Mouse (Mus musculus): ENCODE measurements at regions not wholly inside any gene's neighbourhood (a gene's known extent, or its start where the extent isn't known, plus 50 kb on each side); places are given as distances from the start of the nearest gene placed in this dataset.
"Not testable (repeated sequence)": the region's sequence is repeated elsewhere in the genome, so short reads cannot be mapped to it uniquely, and the experiment has no call there.

- H3K27ac ChIP-seq: no peak overlapping the region
- no peak overlapping the region for H3K4me3 ChIP-seq
- H3K4me1 ChIP-seq: no peaks in the 10 kb centered on the region
- ATAC-seq (replicated peaks): no peak
- no peaks in the 10 kb centered on the region for H3K9me3 ChIP-seq
- 53% methylated on average over 5 of the region's 5 CpGs for WGBS
- H3K36me3 ChIP-seq (replicated peaks): no peaks in the 10 kb centered on the region
- H3K9ac ChIP-seq: no peak overlapping the region
- H3K27me3 ChIP-seq (replicated peaks): no peaks in the 10 kb centered on the region
- H3K4me2 ChIP-seq: no peak overlapping the region
Measured at GRCm38 (mm10) chr4:66691598-66692220, 135.7 kb upstream of the Tlr4 start.

GRCm38 (mm10) chr4:66693982-66694578, 133.3 kb upstream of the Tlr4 start:
- Histone ChIP-seq H3K4me2 (no peak overlapping the region), H3K4me3 (no peak overlapping the region), H3K9me3 (no peaks in the 10 kb centered on the region), H3K27me3 (replicated peaks) (no peaks in the 10 kb centered on the region), H3K9ac (no peak overlapping the region), H3K4me1 (no peaks in the 10 kb centered on the region), H3K36me3 (replicated peaks) (no peaks in the 10 kb centered on the region), H3K27ac (no peak overlapping the region)
- no peak for ATAC-seq (replicated peaks)
- WGBS: 51% methylated on average over 4 of the region's 4 CpGs

GRCm38 (mm10) chr4:66715821-66716760, 111.3 kb upstream of the Tlr4 start:
- peak; percentile 96 for ATAC-seq (replicated peaks)
- no peaks in the 10 kb centered on the region for H3K36me3 ChIP-seq (replicated peaks)
- H3K27ac ChIP-seq: no peak overlapping the region
- no peaks in the 10 kb centered on the region for H3K9me3 ChIP-seq
- H3K4me1 ChIP-seq: peaks cover 5% of the 10 kb centered on the region; the same call in 1 of the 2 replicates
- H3K27me3 ChIP-seq (replicated peaks): no peaks in the 10 kb centered on the region
- H3K4me3 ChIP-seq: no peak overlapping the region
- H3K4me2 ChIP-seq: no peak overlapping the region
- no peak overlapping the region for H3K9ac ChIP-seq
- 61% methylated on average over 6 of the region's 6 CpGs for WGBS

- no peak for ATAC-seq (replicated peaks)
- H3K27ac ChIP-seq: no peak overlapping the region
- H3K4me3 ChIP-seq: no peak overlapping the region
- no peak overlapping the region for H3K9ac ChIP-seq
- H3K36me3 ChIP-seq (replicated peaks): no peaks in the 10 kb centered on the region
- H3K27me3 ChIP-seq (replicated peaks): no peaks in the 10 kb centered on the region
- H3K4me2 ChIP-seq: no peak overlapping the region
- no peaks in the 10 kb centered on the region for H3K4me1 ChIP-seq
- WGBS: 18% methylated on average over 2 of the region's 2 CpGs
- H3K9me3 ChIP-seq: no peaks in the 10 kb centered on the region
Measured at GRCm38 (mm10) chr4:66737407-66737806, 90.0 kb upstream of the Tlr4 start.

- not testable (repeated sequence) for H3K9me3 ChIP-seq; ATAC-seq (replicated peaks); H3K36me3 ChIP-seq (replicated peaks); H3K27ac ChIP-seq; H3K4me1 ChIP-seq; H3K9ac ChIP-seq; H3K4me2 ChIP-seq; H3K4me3 ChIP-seq; H3K27me3 ChIP-seq (replicated peaks)
- WGBS: 94% methylated on average over 19 of the region's 19 CpGs
Measured at GRCm38 (mm10) chr4:66743421-66743820, 84.0 kb upstream of the Tlr4 start.

GRCm38 (mm10) chr4:66768762-66769161, 58.6 kb upstream of the Tlr4 start:
- H3K9ac ChIP-seq: no peak overlapping the region
- ATAC-seq (replicated peaks): peak; percentile 71
- H3K4me2 ChIP-seq: no peak overlapping the region
- H3K27me3 ChIP-seq (replicated peaks): no peaks in the 10 kb centered on the region
- H3K27ac ChIP-seq: no peak overlapping the region
- H3K9me3 ChIP-seq: no peaks in the 10 kb centered on the region
- no peaks in the 10 kb centered on the region for H3K36me3 ChIP-seq (replicated peaks)
- H3K4me1 ChIP-seq: no peaks in the 10 kb centered on the region
- 29% methylated on average over 4 of the region's 4 CpGs for WGBS
- no peak overlapping the region for H3K4me3 ChIP-seq

All from midbrain, embryonic 15.5 days (tissue).